Mouse (Mus musculus): ENCODE results near the gene Slc19a1. TPM values are rescaled to one million over a fixed set of nuclear protein-coding genes. Genes with fewer than 3 reads are reported as not detected.

Slc19a1 gene
- polyA plus RNA-seq, 1 experiment from 2014 or later: 30.3 TPM

DNA sequence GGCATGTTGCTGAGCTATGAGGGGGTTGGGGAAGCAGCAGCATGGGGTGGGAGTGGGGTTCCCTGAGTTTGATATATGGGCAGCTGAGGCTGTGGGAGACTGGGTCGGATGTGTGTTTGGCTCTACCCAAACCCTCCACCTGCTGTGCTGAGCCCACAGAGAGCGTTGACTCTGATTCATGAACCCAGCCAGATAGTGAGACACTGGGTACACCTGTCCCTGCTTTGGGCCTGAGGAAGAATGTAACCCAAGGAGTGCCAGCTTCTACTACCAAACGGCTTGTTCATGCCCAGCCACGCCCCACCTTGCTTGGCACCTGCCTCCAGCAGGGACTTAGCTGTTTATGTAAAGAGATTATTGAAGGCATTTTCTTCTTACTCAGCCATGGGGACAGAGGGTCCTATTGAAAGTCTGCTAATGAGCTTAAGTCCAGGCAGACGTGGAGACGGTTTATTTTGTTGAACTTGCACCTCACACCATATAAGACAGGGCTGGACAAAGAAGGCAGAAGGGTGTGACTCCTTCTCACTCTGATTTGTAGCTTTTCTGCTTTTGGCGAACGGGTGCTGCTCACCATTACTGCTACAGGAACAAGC, 6.6 kb downstream of the Slc19a1 start:
- Histone ChIP-seq H3K4me1 (peaks cover 15% of the 10 kb centered on the region), H3K4me3 (replicated peaks) (no peak overlapping the region), H3K9ac (no peak overlapping the region), H3K36me3 (replicated peaks) (peaks cover 38% of the 10 kb centered on the region), H3K27me3 (no peaks in the 10 kb centered on the region), H3K27ac (no peak overlapping the region), H3K4me2 (no peak overlapping the region), H3K9me3 (no peaks in the 10 kb centered on the region)
- ATAC-seq (ENCODE audit: low FRiP score): no peak
- WGBS: 68% methylated on average over 8 of the region's 8 CpGs

DNA sequence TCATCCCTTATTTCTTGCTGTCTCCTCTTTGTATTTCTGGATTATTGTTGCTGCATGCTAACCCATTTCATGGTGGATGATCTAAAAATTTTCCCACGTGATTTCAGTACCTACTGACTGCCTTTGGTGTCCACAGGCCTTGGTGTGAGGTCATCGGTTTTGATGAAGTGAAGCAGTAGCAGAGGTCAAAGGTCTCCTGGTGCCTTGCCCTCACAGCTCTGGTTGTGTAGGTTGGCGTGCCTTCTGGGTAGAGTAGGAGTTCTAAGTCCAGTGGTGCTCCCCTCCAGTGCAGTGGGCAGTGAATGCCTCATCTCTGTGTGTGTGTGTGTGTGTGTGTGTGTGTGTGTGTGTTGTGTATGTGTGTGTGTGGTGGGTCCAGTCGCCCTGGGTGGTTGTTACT, 16.2 kb downstream of the Slc19a1 start:
- no peak overlapping the region for H3K4me2 ChIP-seq
- WGBS: 83% methylated on average over 4 of the region's 4 CpGs
- H3K4me3 ChIP-seq (replicated peaks): no peak overlapping the region
- no peaks in the 10 kb centered on the region for H3K9me3 ChIP-seq
- H3K4me1 ChIP-seq: no peaks in the 10 kb centered on the region
- H3K27ac ChIP-seq: no peak overlapping the region
- H3K36me3 ChIP-seq (replicated peaks): peaks cover 84% of the 10 kb centered on the region
- no peaks in the 10 kb centered on the region for H3K27me3 ChIP-seq
- no peak for ATAC-seq (ENCODE audit: low FRiP score)
- no peak overlapping the region for H3K9ac ChIP-seq

DNA sequence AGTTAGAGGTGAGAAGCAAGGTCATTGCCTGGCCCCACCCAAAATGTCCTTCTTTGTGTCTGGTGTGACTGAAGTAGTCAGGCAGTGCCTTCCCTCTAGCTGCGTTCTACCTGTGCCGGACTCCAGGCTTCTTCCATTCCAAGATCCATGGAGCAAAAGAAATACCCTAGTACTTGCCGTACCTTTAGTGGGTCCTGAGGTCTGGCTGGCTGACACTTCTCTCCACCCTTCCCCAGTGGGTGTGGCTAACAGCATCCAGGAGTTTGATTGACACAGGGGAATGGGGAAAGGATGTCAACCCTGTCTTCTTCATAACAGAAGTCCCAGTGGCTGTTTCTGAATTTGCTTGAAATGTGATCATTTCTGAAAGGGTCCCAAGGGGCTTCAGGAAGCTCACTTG, 16.6 kb downstream of the Slc19a1 start:
- Histone ChIP-seq H3K9ac (no peak overlapping the region), H3K4me3 (replicated peaks) (no peak overlapping the region), H3K36me3 (replicated peaks) (peaks cover 87% of the 10 kb centered on the region), H3K27me3 (no peaks in the 10 kb centered on the region), H3K27ac (no peak overlapping the region), H3K9me3 (no peaks in the 10 kb centered on the region), H3K4me1 (no peaks in the 10 kb centered on the region), H3K4me2 (no peak overlapping the region)
- 87% methylated on average over 3 of the region's 3 CpGs for WGBS
- ATAC-seq (ENCODE audit: low FRiP score): no peak

DNA sequence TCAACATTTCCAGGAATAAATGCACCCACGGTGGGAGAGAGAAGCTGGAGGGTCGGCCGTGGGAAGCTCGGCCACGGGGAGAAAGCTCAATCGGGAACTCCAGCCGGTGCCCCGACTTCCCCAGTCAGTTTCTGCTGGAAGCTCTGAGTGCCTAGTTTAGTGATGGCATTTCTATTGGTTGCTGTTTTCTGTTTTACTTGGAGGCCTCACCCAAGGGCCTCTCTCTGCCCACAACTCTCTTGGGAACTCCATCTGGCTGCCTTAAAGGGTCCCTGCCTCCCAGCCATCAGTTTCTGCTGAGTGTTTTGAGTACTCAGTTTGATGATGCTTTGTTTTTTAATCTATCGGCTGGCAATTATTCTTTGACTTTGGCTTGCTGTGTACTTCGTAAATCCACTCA, 24.7 kb downstream of the Slc19a1 start:
- Histone ChIP-seq H3K4me2 (no peak overlapping the region), H3K4me3 (replicated peaks) (no peak overlapping the region), H3K9me3 (no peaks in the 10 kb centered on the region), H3K9ac (no peak overlapping the region), H3K27me3 (no peaks in the 10 kb centered on the region), H3K27ac (no peak overlapping the region), H3K36me3 (replicated peaks) (peaks cover 24% of the 10 kb centered on the region), H3K4me1 (no peaks in the 10 kb centered on the region)
- no peak for ATAC-seq (ENCODE audit: low FRiP score)
- 84% methylated on average over 10 of the region's 10 CpGs for WGBS

DNA sequence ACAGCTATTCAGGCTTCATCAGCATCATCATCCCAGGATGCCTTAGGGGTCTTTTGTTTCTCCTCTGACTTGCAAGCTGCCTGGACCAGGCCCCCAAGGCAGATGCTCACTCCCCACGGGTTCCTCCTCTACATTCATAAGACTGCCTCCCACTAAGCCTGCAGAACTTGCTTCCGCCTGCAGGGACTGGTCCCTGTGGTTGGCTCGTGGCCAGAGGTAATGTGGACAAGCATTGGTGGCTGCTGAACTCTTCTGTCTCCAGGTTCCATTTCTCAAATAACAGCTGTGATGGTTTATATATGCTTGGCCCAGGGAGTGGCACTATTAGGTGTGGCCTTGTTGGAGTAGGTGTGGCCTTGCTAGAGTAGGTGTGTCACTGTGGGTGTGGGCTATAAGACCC, 29.4 kb downstream of the Slc19a1 start:
- H3K27ac ChIP-seq: no peak overlapping the region
- no peak overlapping the region for H3K4me3 ChIP-seq (replicated peaks)
- H3K27me3 ChIP-seq: no peaks in the 10 kb centered on the region
- no peak for ATAC-seq (ENCODE audit: low FRiP score)
- no peaks in the 10 kb centered on the region for H3K4me1 ChIP-seq
- H3K36me3 ChIP-seq (replicated peaks): peaks cover 20% of the 10 kb centered on the region
- no peak overlapping the region for H3K4me2 ChIP-seq
- no peaks in the 10 kb centered on the region for H3K9me3 ChIP-seq
- H3K9ac ChIP-seq: no peak overlapping the region
- WGBS: 83% methylated on average over 3 of the region's 3 CpGs

DNA sequence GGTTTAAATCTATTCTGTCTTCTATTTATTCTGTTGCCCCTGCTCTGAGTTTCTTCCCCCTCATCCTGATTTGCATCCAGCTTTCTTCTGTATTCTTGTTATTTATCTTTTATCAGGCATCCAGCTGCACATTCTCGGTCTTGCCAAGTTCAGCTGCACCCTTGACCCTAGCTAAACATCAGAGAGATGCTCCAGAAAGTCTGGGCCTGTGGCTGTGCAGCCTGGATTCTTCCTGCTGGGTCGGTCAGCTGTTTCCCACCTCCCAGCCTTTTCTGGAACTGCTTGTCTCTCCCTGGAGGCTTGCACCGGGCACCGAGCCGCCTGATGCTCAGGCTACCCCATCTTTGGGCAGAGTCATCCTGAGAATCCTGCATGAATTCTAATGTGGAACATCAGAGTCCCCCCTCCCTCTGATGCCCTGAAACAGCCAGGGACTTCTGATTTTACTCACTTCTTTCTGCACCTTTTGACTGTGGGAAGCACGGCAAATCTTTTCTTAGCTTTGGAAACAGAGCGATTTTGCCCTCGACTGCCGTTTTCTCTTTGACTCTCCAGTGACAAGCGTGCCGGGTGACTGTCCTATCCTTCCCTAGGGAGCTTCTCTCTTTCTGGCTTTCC, 30.5 kb downstream of the Slc19a1 start:
- Histone ChIP-seq H3K9ac (no peak overlapping the region), H3K9me3 (no peaks in the 10 kb centered on the region), H3K4me1 (no peaks in the 10 kb centered on the region), H3K4me2 (no peak overlapping the region), H3K4me3 (replicated peaks) (no peak overlapping the region), H3K27me3 (no peaks in the 10 kb centered on the region), H3K27ac (no peak overlapping the region), H3K36me3 (replicated peaks) (peaks cover 29% of the 10 kb centered on the region)
- WGBS: 87% methylated on average over 11 of the region's 11 CpGs
- no peak for ATAC-seq (ENCODE audit: low FRiP score)

DNA sequence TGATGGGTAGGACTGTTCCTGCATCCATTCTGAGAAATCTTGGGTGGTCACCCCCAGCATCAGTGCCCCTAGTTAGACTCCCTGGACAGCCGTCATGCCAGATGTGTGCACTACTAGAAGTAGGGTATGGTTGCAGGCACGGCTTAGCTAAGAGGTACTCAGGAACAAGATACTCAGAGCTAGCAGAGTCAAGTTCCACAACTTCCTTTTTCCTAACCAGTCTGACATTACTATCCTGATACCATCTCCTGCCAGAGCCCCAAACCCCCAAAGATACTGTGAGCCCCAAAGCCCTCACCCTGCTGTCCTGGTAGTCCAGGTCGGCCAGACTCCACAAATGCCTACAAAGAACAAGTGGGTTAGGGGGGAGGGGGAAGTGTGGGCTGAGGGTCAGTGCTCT, 32.2 kb downstream of the Slc19a1 start:
- Histone ChIP-seq H3K27me3 (no peaks in the 10 kb centered on the region), H3K4me3 (replicated peaks) (no peak overlapping the region), H3K36me3 (replicated peaks) (peaks cover 37% of the 10 kb centered on the region), H3K9me3 (no peaks in the 10 kb centered on the region), H3K9ac (no peak overlapping the region), H3K27ac (no peak overlapping the region), H3K4me1 (no peaks in the 10 kb centered on the region), H3K4me2 (no peak overlapping the region)
- ATAC-seq (ENCODE audit: low FRiP score): no peak
- WGBS: 96% methylated on average over 3 of the region's 3 CpGs

DNA sequence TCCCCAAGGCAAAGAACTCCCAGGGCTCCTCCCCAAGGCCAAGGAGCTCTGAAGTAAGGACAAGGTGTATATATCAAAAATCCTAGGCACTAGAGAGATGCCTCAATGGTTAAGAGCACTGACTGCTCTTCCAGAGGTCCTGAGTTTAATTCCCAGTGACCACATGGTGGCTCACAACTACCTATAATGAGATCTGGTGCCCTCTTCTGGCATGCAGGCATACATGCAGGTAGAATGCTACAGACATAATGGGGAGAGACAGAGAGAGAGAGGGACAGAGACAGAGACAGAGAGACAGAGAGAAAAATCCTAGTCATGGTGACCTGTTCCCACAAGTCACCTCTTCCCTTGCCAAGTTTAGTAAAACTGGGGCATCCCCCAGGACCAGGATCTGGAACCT, 32.6 kb downstream of the Slc19a1 start:
- Histone ChIP-seq H3K9me3 (no peaks in the 10 kb centered on the region), H3K27me3 (no peaks in the 10 kb centered on the region), H3K9ac (no peak overlapping the region), H3K4me1 (no peaks in the 10 kb centered on the region), H3K4me2 (no peak overlapping the region), H3K27ac (no peak overlapping the region), H3K36me3 (replicated peaks) (peaks cover 40% of the 10 kb centered on the region), H3K4me3 (replicated peaks) (no peak overlapping the region)
- ATAC-seq (ENCODE audit: low FRiP score): no peak

DNA sequence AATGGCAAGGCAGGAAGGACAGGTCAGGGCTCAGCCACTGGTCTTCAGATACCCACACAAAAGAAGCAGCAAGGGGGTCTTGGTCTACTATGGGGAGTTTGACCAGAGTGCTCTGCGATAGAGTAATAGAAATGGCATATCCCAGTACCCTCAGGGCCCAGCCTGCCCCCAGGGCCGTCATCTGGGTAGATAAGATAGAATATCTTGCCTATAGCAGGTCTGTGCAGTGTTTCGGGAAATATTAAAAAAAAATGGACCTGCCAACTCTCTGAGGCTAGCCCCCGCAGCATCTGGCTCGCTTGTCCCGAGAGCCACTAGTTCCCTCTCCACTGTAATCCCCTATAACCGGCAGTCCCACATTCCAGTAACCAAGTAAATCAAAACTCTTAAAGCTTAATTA, 36.4 kb downstream of the Slc19a1 start:
- 95% methylated on average over 7 of the region's 7 CpGs for whole genome bisulfite sequencing
- no peaks in the 10 kb centered on the region for H3K4me1 ChIP-seq
- no peak for ATAC-seq (ENCODE audit: low FRiP score)

DNA sequence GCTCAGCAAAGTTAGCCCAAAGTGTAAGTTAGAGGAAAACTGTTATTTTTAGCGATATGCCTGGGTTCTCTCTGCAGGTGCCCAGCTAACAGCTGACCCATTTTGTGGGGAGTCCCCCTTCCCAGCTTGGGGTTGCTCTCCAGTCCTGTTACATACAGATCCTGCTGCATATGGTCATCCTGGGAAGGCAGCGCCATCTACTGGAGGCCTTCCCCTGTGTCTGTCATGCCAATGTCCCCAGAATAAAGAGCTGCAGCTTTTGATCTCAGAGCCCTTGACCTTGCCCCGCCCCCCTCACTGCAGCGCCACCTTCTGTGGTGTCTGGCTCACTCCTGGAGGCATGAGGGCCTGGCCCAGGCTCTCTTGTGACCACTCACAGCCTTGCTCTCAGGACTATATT, 38.0 kb downstream of the Slc19a1 start:
- Histone ChIP-seq H3K4me3 (replicated peaks) (no peak overlapping the region), H3K36me3 (replicated peaks) (peaks cover 38% of the 10 kb centered on the region), H3K9ac (no peak overlapping the region), H3K27me3 (no peaks in the 10 kb centered on the region), H3K4me2 (no peak overlapping the region), H3K27ac (no peak overlapping the region), H3K9me3 (no peaks in the 10 kb centered on the region), H3K4me1 (no peaks in the 10 kb centered on the region)
- WGBS: 71% methylated on average over 4 of the region's 4 CpGs
- peak; percentile 61; the same call in 1 of the 2 replicates for ATAC-seq (ENCODE audit: low FRiP score)

More for the DNA sequence above, 36.4 kb downstream of the Slc19a1 start:
- Histone ChIP-seq H3K4me2 (no peak overlapping the region), H3K36me3 (replicated peaks) (peaks cover 45% of the 10 kb centered on the region), H3K4me3 (replicated peaks) (no peak overlapping the region), H3K27me3 (no peaks in the 10 kb centered on the region), H3K9ac (no peak overlapping the region), H3K27ac (no peak overlapping the region), H3K9me3 (no peaks in the 10 kb centered on the region)

DNA sequence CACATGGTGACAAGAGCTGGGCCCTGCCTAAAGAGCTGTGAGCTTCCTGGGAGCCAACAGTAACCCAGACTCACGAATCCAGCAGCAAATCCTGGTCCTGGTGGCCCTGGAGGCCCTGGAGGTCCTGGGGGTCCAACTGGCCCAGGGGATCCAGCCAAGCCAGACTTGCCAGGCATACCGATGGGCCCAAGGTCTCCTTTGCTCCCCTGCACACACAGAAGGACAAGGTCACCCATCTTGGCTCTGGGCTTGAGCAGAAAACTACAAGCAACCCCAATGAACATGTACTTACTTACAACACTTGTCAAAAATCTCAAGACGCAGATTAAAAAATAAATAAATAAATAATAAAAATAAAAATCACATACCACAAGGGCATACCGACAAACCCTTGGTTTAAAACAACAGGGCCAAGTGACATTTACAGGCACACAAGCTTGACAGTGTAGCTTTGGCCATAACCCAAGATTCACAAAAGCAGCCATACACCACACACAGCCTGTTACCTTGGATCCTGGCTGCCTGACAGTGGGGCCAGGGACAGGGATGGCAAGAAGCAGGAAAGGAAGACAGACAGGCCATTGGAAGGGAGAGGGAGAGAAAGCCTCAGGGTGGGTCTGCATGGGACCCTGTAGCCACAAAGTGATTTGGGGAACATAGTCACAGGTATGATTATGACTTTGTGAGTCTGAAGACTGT, 42.4 kb downstream of the Slc19a1 start:
- whole genome bisulfite sequencing: 91% methylated on average over 4 of the region's 4 CpGs
- Histone ChIP-seq H3K4me1 (no peaks in the 10 kb centered on the region), H3K4me3 (replicated peaks) (no peak overlapping the region), H3K4me2 (no peak overlapping the region), H3K27ac (no peak overlapping the region), H3K9me3 (no peaks in the 10 kb centered on the region), H3K9ac (no peak overlapping the region), H3K36me3 (replicated peaks) (peaks cover 30% of the 10 kb centered on the region), H3K27me3 (no peaks in the 10 kb centered on the region)
- ATAC-seq (ENCODE audit: low FRiP score): no peak

DNA sequence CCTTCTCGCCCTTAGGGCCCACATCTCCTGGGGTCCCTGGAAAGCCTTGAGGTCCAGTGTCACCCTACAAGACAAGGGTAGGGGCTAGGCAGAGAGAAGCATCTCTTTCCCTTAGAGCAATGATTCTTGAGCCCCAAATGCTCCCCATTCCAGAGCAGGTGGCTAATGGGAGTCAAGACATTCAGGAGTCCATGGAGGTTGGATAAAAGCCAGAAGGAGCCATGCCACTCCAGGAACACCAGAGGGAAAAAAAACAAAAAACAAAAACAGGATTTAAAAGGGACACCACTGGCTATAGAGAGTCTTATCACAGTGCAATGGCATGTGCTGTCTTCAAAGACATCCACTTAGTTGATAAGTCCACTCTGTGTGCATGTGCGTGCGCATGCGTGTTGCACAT, 46.4 kb downstream of the Slc19a1 start:
- Histone ChIP-seq H3K4me1 (no peaks in the 10 kb centered on the region), H3K27ac (no peak overlapping the region), H3K9ac (no peak overlapping the region), H3K36me3 (replicated peaks) (peaks cover 29% of the 10 kb centered on the region), H3K4me2 (no peak overlapping the region), H3K27me3 (no peaks in the 10 kb centered on the region), H3K9me3 (no peaks in the 10 kb centered on the region), H3K4me3 (replicated peaks) (no peak overlapping the region)
- WGBS: 98% methylated on average over 4 of the region's 4 CpGs
- ATAC-seq (ENCODE audit: low FRiP score): no peak

DNA sequence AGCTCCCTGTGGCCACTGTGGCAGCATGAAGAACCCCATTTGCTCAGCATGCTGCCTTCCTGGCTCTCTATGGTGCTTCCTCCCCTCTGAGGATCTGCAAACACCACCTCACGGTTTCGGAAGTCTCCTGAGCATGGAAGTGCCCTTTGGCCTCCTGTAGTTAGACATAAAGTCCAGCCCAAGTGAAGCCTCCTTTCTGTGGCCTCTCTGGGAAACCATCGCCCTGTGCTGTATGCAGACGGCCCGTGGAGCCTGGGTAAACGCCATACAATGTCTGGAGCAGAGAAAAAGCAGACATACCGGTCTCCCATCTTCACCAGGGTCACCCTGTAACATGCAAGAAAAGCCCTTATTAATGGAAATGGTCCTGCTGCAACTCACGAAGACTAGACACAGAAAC, 46.9 kb downstream of the Slc19a1 start:
- no peak for ATAC-seq (ENCODE audit: low FRiP score)
- no peak overlapping the region for H3K27ac ChIP-seq
- H3K4me3 ChIP-seq (replicated peaks): no peak overlapping the region
- 95% methylated on average over 8 of the region's 8 CpGs for WGBS
- H3K36me3 ChIP-seq (replicated peaks): peaks cover 26% of the 10 kb centered on the region
- no peaks in the 10 kb centered on the region for H3K27me3 ChIP-seq
- no peaks in the 10 kb centered on the region for H3K9me3 ChIP-seq
- no peak overlapping the region for H3K9ac ChIP-seq
- H3K4me1 ChIP-seq: no peaks in the 10 kb centered on the region
- H3K4me2 ChIP-seq: no peak overlapping the region
